Mouse (Mus musculus) layer of hippocampus, postnatal 25 days (tissue): ENCODE data around the gene Grem1. TPM values are rescaled to one million over a fixed set of nuclear protein-coding genes. Genes with fewer than 3 reads are reported as not detected.
A peak's percentile ranks its signal among the peaks of the same experiment; 100 is the strongest.

ENCODE experiments used
- DNase-seq, 2 experiments: peaks; one replicate each; pipeline ENCODE4 v3.0.0; 2022; ENCODE audit warnings: mixed read lengths in 2 of 2, low spot score in 1 of 2; ENCODE audit errors: extremely low spot score in 1 of 2
- total RNA-seq, 2 experiments: library from RNA; stranded (reverse); gene quantifications; 2 replicates each; pipeline ENCODE4 v1.2.3; 2021

Gene Grem1
- total RNA-seq: 1 to 10 TPM; 6.3 to 6.9 TPM

DNA sequence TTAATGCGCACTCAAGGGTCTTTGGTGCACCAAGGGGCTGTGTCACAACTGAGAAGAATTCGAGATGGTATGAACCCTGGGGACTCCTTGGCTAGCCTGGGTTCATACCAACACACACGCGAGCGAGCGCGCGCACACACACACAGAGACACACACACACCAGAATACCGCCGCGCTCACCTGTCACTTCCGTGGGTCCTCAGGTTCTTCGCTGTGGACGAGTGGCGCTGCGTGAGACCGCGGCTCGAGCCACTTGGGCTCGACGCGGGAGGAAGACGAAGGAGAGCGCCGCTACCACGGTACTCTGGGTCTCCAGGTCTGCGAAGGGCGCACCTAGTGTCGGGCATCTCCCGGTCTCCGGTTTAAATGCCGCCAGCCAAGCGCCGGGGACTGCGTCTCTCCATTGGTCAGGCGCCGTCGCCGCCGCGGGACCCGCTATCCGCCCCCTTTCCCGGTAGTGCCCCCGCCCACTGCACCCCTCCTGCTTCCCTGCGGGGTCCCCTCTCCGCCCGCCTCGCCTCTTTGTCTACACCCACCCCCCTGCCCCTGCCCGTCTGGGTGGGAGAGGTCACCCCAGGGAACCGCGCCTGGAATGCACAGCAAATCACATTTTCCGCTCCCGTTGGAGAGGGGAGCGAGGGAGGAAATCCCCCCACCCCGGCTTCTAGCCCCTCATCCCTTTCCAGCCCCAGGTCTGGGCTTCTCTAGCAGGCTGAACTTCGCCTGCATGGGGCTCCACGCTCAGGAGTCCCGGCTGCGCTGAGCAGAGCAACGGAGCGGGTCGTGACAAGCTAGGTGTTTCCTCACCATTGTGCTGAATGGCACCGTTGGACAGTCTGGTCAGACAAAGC is at the start of gene Grem1:
TSS of gene Grem1 (minus strand) at position 336 of the 851 bp plus-strand sequence.
- no peak for DNase-seq

DNA sequence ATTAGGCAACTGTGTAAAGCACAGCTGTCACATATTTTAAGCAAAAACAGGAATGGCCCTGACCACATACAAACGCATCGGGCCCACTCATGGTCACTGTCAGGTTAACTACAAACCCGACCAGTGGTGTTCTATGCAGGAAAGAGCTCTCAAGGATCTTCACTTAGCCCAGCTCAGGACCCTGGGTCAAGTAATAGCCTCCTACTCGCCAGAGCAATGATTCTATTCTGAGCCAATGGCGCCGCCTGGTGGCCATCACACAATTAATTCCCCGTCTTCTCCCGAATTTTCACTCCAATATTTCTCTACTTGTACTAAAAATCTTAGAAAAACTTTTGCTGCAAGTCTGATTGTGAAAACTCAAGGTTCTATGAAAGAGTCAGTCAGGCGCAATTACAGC is 49.2 kb upstream of the Grem1 start:
- DNase-seq: peak; percentile 52 to 82

DNA sequence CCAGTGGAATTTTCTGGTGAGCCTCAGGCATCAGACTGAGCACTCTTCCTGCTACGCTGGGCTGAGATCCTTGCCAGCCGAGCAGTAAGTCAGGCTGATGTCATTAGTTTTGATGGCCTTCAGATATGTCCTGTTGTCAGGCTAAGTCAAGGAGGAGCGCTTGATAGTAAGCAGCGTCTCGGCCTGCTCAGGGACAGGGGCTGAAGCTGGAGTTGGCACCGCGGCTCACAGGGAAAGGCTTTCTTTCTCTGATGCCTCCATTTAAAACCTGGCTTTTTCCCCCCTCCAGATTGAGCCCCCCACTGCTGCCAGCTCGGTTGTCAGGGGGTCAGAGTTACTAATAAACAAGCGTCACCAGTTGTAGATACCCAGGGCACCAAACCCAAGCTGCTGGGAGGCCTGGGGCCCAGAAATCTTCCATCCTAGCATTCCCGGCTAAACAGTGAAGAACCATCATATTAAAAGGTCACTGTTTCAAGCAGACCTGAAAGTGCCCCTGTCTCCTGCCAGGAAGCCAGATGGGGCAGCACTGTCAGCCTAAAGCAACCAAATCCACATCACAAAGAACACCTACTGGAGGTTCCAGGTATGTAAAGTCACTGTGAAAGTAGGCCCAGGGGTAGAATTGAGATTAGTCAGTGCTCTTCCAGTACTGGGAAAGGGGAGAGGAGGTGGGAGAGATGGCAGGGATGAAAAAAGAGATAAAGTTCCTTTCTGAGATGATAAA is 48.6 kb upstream of the Grem1 start:
- no peak for DNase-seq

DNA sequence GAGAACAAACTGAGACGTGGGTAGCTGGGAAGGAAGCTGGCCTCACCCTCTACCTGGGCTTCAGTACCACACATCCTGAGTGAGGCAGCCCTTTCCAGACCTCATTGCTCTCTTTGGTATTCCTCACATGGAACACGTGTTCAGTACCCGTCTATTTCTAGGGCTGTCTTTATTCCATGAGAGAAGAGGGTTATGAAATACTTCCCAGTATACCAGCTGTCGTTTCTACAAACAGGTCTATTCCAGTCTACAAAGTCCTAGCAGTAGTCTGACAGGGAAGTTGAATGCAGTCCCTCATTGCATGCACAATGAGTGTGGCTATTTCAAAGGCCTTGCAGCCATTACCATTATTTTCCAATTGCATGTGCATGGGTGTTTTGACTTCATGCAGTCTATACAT is 47.3 kb upstream of the Grem1 start:
- no peak for DNase-seq

DNA sequence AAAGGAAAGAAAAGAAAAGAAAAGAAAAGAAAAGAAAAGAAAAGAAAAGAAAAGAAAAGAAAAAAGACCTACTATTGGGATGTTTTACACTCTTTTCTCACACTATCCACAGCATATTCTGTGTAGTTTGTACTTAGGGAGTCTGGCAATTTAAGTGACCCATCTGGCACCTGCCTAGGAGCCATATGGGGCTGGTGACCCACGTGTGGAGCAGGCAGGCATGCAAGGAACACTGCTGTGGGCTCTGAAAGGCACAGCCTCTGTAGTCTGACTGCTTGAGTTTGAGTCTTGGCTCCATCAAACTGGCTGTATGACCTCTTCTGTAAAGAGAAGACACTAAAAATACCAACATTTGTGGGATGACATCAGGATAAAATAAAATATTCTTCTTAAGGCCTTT is 45.3 kb upstream of the Grem1 start:
- DNase-seq: no peak

DNA sequence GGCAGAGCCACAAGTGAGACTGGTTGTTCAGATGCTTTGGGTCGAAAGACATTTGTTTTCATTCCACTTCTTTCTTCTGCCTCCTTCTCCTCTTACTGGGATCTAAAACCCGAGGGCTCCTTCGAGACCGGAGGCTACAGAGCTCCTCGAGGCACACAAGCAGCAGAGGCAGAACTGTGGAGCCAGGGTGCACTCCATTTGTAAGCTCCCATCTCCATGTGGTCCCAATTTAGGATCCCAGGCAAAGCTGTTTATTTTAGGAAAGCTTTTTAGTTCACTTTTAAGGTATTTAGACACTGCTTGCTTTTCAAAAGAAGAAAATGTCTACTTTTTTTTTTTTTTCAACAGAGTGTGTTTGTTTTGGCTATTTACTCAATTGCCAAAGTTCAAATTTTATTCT is 42.4 kb upstream of the Grem1 start:
- DNase-seq: no peak

DNA sequence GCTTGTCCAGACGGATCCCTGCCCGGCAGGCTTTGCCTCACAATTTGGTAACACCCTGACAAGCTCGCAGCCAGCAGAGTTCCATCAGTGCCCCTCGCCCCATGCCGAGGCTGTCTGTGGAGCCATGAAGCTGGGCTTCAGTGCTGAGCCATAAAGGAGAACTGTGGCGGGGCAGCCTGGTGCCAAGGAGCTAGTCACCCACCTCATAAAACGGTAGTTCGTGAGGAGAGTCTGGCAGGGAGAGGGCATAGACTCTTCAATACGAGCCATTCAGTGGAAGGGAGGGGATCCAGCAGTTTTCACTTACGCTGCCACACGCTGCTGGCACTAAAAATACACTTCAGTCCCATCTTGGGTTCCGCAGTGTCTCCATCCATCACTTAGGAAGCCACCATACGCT is 40.2 kb upstream of the Grem1 start:
- no peak for DNase-seq

DNA sequence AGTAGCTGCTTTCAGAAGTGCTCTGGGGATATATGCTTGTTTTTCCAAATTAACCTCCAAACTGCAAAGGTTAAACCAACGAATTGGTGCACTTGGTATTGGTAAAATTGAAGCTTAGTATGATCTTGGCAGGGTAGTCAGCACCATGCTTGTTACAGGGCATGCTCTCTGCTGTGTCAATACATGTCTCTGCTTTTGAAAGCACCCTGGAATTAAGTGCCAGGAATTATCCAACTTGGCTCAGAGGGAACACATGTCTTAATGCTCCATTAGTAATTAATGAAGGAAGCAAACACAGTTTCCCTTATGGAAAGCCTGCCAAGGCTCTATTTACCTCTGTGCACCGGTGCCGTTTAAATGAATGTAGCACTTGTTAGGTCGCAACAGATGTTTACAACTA is 36.7 kb upstream of the Grem1 start:
- no peak for DNase-seq

DNA sequence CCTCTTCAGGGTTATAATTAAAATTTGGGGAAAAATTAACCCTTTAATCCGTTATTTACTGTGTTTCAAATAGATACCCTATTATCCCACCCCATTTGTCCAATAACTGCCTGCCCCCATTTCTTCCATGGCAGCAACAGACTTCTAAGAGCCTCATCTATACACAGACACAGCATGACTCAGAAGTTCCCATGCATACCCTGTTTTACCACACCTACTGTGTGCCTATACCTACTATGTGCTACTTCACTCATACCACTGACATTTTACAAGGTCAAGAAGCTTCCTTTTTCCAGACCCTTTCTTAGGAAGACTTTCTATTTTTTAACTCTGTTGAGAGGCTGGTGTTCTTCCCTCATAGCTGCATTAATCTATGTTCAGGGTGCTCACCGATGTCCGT is 35.1 kb upstream of the Grem1 start:
- no peak for DNase-seq

DNA sequence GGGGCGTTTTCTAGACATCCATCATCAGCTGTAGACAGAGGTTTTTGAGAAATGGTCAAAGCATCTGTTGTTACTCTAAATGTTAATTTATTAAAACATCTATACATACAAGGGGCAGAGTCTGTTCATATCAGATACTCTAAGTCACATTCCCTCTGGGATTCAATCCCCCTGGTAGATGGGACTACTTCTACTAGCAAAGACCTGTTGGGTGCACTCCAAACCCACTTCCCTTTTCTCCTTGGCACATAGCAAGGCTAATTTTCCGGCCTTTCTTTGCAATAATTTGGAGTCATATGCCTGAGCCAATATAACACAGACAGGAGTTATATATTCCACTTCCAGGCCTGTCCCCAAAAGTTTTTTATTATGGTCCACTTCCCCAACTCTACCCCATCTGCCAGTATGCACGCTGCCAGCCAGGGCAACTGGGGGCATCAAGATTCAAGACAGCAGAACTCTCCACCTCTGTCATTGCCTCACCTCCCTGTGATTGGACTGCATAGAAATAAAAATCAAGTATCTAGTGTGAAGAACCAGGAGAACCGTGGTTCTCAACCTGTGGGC is 30.5 kb upstream of the Grem1 start:
- DNase-seq: no peak

DNA sequence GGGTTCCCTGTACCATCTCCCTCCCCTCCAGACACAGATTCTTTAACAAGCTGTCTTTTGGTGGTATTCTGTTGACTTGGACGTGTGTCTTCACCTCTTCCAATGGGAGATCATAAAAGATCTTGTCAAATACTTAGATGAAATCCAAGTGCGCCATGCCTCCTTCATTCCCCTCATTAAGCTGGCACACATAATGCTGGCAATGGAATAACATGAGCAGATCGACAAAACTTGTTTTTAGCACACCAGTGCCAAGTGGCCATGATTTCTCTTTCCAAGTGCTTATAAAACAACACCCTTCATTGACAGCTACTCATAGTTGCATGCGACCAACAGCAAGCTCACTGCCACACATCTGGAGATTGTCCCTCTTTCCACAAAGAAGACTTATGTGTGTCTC is 29.4 kb upstream of the Grem1 start:
- no peak for DNase-seq

DNA sequence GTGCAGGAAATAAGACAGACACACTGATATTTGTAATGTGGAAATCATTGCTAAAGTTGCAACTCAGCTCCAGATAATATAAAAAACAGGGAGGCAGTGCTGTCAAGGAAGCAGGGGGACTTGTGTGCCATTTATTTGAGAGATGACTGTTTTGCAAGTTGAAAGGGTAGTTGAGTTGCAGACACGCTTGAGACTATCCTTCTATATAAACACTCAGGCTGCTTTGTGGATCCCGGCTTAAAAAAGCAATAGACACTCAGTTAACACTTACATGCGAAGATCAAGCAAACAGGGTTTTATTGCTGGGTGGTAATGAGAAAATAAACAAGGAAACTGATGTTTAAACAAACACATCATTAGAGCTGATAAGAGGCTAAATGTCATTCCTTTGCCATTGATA is 26.4 kb upstream of the Grem1 start:
- no peak for DNase-seq

DNA sequence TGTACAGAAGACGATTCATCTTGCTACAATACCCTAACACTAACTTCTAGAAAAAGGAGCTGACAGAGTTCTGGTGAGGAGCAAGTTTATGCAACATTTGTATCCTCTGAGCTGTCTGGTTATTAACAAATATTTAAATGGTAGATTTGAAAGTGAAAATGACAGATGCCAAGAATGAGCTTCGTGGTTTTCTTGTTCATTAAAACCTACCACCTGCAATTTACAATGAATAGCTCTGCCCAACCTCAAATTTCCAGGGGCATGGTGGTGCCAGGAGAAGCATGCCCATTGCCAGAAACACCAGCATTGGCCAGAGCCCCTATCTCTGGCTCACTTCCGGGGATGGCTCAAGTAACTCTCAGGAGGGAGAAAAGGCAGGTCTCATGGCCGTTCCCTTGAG is 23.1 kb upstream of the Grem1 start:
- DNase-seq: no peak

DNA sequence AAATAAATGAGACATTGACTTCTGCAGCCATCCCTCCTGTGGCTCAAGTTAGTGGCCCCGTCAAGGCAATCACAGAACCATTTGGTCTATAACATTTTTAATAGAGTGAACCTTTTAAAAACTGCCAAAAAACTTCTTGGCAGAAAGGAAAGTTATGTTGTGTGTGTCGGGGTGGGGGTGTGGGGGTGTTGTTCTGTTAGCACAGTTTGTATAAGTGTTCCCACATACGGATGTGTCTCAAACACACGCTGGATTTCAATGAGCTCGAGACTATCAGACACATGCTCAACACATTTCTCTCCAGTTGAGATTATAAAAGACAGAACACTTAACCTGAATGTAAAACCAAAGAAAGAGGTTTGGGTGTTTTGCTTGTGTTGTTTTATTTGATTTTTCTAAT is 22.7 kb upstream of the Grem1 start:
- DNase-seq: no peak

DNA sequence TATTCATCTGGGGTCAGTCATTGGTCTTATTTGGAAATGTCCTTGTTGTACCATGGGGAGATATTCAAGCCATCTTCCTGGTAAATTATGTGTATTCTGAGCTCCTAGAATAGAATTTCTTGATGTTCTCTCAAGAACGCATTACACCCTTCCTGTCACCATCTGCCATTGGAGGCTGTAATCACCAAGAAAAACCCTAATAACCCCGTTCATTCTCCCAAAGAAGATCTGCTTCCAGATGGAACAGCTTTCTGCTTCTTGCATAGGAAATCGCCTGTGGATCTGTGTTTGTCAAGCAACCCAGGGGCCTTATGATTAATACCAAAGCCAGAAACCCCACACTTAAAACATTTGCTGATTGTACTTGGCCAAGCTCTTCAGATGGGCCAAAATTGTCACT is 20.9 kb upstream of the Grem1 start:
- DNase-seq: no peak

DNA sequence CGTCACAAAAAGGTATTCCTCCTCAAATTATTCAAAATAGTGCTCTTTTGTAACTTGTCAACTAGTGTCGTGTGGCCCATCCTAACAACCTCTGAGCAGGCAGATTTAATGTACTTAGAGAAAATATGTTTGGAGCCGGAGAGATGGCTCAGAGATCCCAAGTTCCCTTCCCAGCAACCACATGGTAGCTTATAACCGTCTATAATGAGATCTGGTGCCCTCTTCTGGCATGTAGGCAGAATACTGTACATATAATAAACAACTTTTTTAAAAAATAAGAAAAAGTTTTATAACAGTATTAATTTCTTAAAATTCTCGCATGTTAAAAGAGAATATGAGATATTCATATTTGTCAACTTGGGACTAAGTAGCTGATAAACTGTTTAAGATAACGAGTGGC is 19.6 kb upstream of the Grem1 start:
- no peak for DNase-seq

DNA sequence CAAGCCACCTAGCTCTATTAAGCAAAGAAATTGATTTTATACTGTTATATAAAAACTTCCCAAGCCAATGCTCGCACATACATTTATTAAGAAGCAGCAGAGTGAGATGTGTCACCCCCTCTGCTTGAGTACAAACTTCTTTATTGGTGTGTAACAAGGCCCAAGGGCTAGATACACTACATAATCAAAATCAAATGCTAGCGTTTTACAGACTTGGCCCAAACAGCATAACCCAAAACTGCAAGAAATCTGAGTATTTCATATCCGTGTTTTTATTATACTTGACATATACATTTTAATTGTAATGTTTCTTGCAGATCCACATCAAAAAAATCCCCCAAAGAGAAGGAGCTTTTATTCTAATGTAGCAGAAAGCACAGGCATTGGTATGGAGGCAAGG is 17.9 kb upstream of the Grem1 start:
- no peak for DNase-seq

DNA sequence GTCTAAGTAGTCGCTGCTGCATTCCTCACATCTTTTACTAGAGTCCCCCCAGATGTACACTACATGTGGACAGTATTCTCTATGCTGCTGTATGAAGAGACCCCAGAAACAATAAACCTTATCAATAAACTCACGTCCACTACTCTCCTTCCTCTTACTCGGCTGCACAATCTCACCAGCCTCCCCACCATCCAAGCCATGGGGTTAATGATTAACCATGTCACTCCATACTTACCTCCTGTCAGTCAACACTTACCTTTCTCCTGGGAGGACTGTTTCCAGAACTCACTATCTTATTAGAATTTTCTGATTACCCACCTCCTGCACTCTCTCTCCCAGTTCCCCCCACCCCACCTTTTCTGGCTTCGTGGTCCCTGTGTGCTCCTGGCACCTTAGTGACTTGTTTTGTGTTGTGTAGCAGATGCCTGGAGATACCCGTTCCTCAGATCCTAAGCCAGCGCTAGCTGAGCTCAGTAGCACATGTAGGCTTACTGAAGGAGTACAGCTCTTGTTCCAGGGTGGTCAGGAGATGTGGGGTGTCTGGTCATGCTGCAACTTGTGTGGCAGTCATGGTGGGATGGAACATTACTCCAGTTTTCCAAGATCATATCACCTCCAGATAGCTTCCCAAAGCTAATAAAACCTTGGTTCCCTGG is 15.8 kb upstream of the Grem1 start:
- no peak for DNase-seq

DNA sequence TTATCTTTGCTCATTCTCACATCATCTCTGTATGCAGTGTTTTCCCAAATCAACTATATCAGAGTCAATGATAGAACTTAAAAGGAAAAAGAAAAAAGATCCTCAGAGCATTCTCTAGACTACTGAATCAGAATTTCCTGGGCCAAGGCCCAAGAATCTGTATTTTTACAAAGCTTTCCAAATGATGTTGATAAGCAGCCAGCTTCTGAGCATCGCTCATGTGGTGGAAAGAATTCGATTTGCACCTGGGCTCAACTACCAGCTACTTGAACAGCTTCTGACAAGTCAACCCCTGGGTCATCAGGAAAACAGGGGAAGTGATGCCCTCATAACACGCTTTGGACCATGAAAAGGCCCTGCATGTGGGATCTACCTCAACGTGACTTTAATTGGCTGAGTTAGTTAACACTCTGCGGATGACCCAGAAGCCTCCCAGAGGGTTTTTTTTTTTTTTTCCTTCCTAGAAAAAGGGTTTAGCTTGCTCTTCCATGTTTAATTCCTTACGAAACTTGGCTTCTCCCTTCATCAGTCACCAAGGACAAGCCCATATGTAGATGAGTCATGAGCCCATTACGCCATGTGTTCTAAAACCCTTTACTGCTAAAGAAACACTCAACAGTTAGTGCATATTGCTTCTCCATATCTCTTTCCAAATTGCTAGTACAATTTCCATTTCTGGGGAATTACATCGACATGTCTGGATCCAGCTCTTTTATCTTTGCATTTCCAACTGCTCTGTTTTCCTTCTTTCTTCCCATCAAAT is 10.3 kb upstream of the Grem1 start:
- no peak for DNase-seq

DNA sequence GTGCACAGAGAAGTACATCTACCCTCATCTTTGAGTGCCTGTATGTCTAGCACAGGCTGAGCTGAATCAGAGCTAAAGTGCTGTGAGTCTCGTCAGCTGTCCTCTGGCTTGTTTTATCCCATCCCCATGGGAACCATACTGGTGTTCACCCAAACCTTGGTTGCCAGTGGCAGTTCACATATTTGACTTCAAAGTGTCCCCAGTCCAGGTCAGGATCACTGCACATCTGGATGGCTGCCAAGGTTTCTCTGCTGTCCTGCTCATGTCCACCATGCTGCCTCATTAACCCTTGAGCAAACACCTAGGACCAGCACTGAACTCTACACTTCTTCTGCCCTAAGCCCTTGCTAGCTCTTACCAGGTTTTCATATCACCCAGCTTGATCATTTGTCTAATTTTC is 7.4 kb upstream of the Grem1 start:
- DNase-seq: no peak
